Mouse (Mus musculus) neural tube, embryonic 13.5 days (tissue): ENCODE results near the gene Cd59b. TPM values are rescaled to one million over a fixed set of nuclear protein-coding genes. Genes with fewer than 3 reads are reported as not detected.
"Not testable (repeated sequence)": the region's sequence is repeated elsewhere in the genome, so short reads cannot be mapped to it uniquely, and the experiment has no call there.

Source experiments
- ATAC-seq: fragments of 200-750 bp; cut with Nextera tagmentation; 2 replicates; pipeline ENCODE4 v1.8.0; 2017; ENCODE audit warnings: low read depth, mild to moderate bottlenecking, moderate TSS enrichment, moderate library complexity
- H3K27ac ChIP-seq: fragments of 300-500 bp; sonication (generic); replicated peaks from 2 replicates; pipeline ENCODE4 v1.5.1; 2015; ENCODE audit warnings: moderate library complexity, mild to moderate bottlenecking, inconsistent platforms
- H3K27me3 ChIP-seq: fragments of 300-500 bp; sonication (generic); 2 replicates; pipeline ENCODE4 v1.6.1; 2015; ENCODE audit warnings: mild to moderate bottlenecking, inconsistent platforms
- H3K36me3 ChIP-seq: fragments of 300-500 bp; sonication (generic); 2 replicates; pipeline ENCODE4 v1.6.1; 2015; ENCODE audit warnings: mild to moderate bottlenecking, inconsistent platforms
- H3K4me1 ChIP-seq: fragments of 300-500 bp; sonication (generic); replicated peaks from 2 replicates; pipeline ENCODE4 v1.6.1; 2015; ENCODE audit warnings: inconsistent platforms
- H3K4me2 ChIP-seq: fragments of 300-500 bp; sonication (generic); 2 replicates; pipeline ENCODE4 v1.6.1; 2015; ENCODE audit warnings: inconsistent platforms, mild to moderate bottlenecking, moderate library complexity
- H3K4me3 ChIP-seq: fragments of 300-500 bp; sonication (generic); 2 replicates; pipeline ENCODE4 v1.5.1; 2015; ENCODE audit warnings: mild to moderate bottlenecking, inconsistent platforms
- H3K9ac ChIP-seq: fragments of 300-500 bp; sonication (generic); 2 replicates; pipeline ENCODE4 v1.6.1; 2015; ENCODE audit warnings: moderate library complexity, mild to moderate bottlenecking, inconsistent platforms
- H3K9me3 ChIP-seq: fragments of 300-500 bp; sonication (generic); 2 replicates; pipeline ENCODE4 v1.6.1; 2016; ENCODE audit warnings: inconsistent platforms
- WGBS: fragments of 180-500 bp; shearing (Covaris S2); methylation state at CpG from one replicate; pipeline ENCODE4 v1.1.7; 2015; 5-methylcytosine and 5-hydroxymethylcytosine counted together
- polyA plus RNA-seq: library from polyadenylated mRNA; unstranded; fragments of >200 nt; fragmentation: Nextera tagmentation; extraction: Ambion mirVana; gene quantifications from 2 replicates; pipeline ENCODE4 v1.2.1, GENCODE M21; 2015

Gene Cd59b
- polyA plus RNA-seq, 1 experiment from 2014 or later = 2.4 TPM

- not testable (repeated sequence) for H3K36me3 ChIP-seq, H3K4me2 ChIP-seq, H3K9ac ChIP-seq, H3K4me3 ChIP-seq, H3K27me3 ChIP-seq, H3K9me3 ChIP-seq, H3K27ac ChIP-seq, H3K4me1 ChIP-seq, ATAC-seq
- 76% methylated on average over 5 of the region's 5 CpGs for WGBS
Observed at GRCm38 (mm10) chr2:104078285-104078684, 8.6 kb downstream of the Cd59b start.

- not testable (repeated sequence) for ATAC-seq, H3K9me3 ChIP-seq, H3K4me1 ChIP-seq, H3K27ac ChIP-seq, H3K4me2 ChIP-seq, H3K4me3 ChIP-seq, H3K27me3 ChIP-seq, H3K9ac ChIP-seq, H3K36me3 ChIP-seq
- WGBS = no CpG with 5 or more reads among the region's 1 CpGs
Observed at GRCm38 (mm10) chr2:104081436-104082050, 11.9 kb downstream of the Cd59b start.

- Histone ChIP-seq H3K4me3 (no peak overlapping the region), H3K27me3 (no peaks in the 10 kb centered on the region), H3K4me2 (no peak overlapping the region), H3K9me3 (no peaks in the 10 kb centered on the region), H3K36me3 (no peaks in the 10 kb centered on the region), H3K9ac (no peak overlapping the region), H3K27ac (no peak overlapping the region), H3K4me1 (no peaks in the 10 kb centered on the region)
- ATAC-seq = no peak
Observed at GRCm38 (mm10) chr2:104082474-104082873, 12.8 kb downstream of the Cd59b start.

- H3K36me3 ChIP-seq, H3K27ac ChIP-seq, ATAC-seq, H3K9me3 ChIP-seq, H3K4me1 ChIP-seq, H3K27me3 ChIP-seq, H3K4me2 ChIP-seq, H3K9ac ChIP-seq, H3K4me3 ChIP-seq: not testable (repeated sequence)
Observed at GRCm38 (mm10) chr2:104084027-104084426, 14.4 kb downstream of the Cd59b start.

- H3K4me3 ChIP-seq = not testable (repeated sequence)
Observed at GRCm38 (mm10) chr2:104087562-104087961, 17.9 kb downstream of the Cd59b start.

GRCm38 (mm10) chr2:104093305-104093704, 23.7 kb downstream of the Cd59b start:
- no peak for ATAC-seq
- H3K27ac ChIP-seq = no peak overlapping the region
- 72% methylated on average over 2 of the region's 2 CpGs for WGBS
- H3K4me1 ChIP-seq = peaks cover 10% of the 10 kb centered on the region
- H3K4me2 ChIP-seq = no peak overlapping the region
- no peak overlapping the region for H3K9ac ChIP-seq
- H3K4me3 ChIP-seq = no peak overlapping the region
- no peaks in the 10 kb centered on the region for H3K9me3 ChIP-seq
- no peaks in the 10 kb centered on the region for H3K27me3 ChIP-seq
- H3K36me3 ChIP-seq = no peaks in the 10 kb centered on the region

More at GRCm38 (mm10) chr2:104087562-104087961, 17.9 kb downstream of the Cd59b start:
- not testable (repeated sequence) for H3K36me3 ChIP-seq, H3K9me3 ChIP-seq, H3K4me1 ChIP-seq, H3K27me3 ChIP-seq, H3K27ac ChIP-seq, H3K9ac ChIP-seq, ATAC-seq, H3K4me2 ChIP-seq
- WGBS = 100% methylated on average over 1 of the region's 1 CpGs

GRCm38 (mm10) chr2:104095741-104096213, 26.1 kb downstream of the Cd59b start, which contains the start of gene Cd59a:
Gene Cd59a (plus strand): TSS chr2:104095801.
- H3K4me1 ChIP-seq = peaks cover 10% of the 10 kb centered on the region
- no peaks in the 10 kb centered on the region for H3K36me3 ChIP-seq
- WGBS = 3% methylated on average over 15 of the region's 15 CpGs
- H3K4me2 ChIP-seq = peak within 1 kb of the TSS; percentile 63
- peak within 1 kb of the TSS; percentile 67 for H3K27ac ChIP-seq
- H3K9ac ChIP-seq = peak within 1 kb of the TSS; percentile 67
- no peaks in the 10 kb centered on the region for H3K27me3 ChIP-seq
- ATAC-seq = peak; percentile 92
- H3K4me3 ChIP-seq = peak within 1 kb of the TSS; percentile 43
- no peaks in the 10 kb centered on the region for H3K9me3 ChIP-seq

GRCm38 (mm10) chr2:104096256-104096655, 26.6 kb downstream of the Cd59b start:
- Histone ChIP-seq H3K27me3 (no peaks in the 10 kb centered on the region), H3K4me3 (peak overlapping the region; percentile 43), H3K4me2 (peak overlapping the region; percentile 63), H3K27ac (peak overlapping the region; percentile 67), H3K36me3 (no peaks in the 10 kb centered on the region), H3K4me1 (peaks cover 10% of the 10 kb centered on the region), H3K9me3 (no peaks in the 10 kb centered on the region), H3K9ac (peak overlapping the region; percentile 67)
- no peak for ATAC-seq
- 37% methylated on average over 10 of the region's 10 CpGs for WGBS

- H3K4me1 ChIP-seq = peaks cover 10% of the 10 kb centered on the region
- H3K9me3 ChIP-seq, H3K27me3 ChIP-seq, H3K36me3 ChIP-seq, ATAC-seq, H3K27ac ChIP-seq, H3K4me3 ChIP-seq, H3K9ac ChIP-seq: not testable (repeated sequence)
- 78% methylated on average over 1 of the region's 1 CpGs for WGBS
- peak overlapping the region; percentile 63; the same call in 1 of the 2 replicates for H3K4me2 ChIP-seq
Observed at GRCm38 (mm10) chr2:104096796-104097195, 27.1 kb downstream of the Cd59b start.

- 96% methylated on average over 4 of the region's 4 CpGs for WGBS
- not testable (repeated sequence) for H3K9ac ChIP-seq, H3K27me3 ChIP-seq, H3K4me3 ChIP-seq, H3K4me2 ChIP-seq, H3K27ac ChIP-seq, ATAC-seq, H3K9me3 ChIP-seq, H3K36me3 ChIP-seq
- peaks cover 10% of the 10 kb centered on the region for H3K4me1 ChIP-seq
Observed at GRCm38 (mm10) chr2:104097396-104097795, 27.7 kb downstream of the Cd59b start.

- WGBS = 31% methylated on average over 3 of the region's 3 CpGs
- ATAC-seq = no peak
Observed at GRCm38 (mm10) chr2:104098529-104099230, 29.0 kb downstream of the Cd59b start.

GRCm38 (mm10) chr2:104099231-104099585, 29.6 kb downstream of the Cd59b start:
- peaks cover 10% of the 10 kb centered on the region for H3K4me1 ChIP-seq
- H3K9me3 ChIP-seq = no peaks in the 10 kb centered on the region
- 96% methylated on average over 2 of the region's 2 CpGs for WGBS
- no peak for ATAC-seq
- H3K36me3 ChIP-seq = no peaks in the 10 kb centered on the region
- H3K4me3 ChIP-seq = no peak overlapping the region
- no peak overlapping the region for H3K27ac ChIP-seq
- no peak overlapping the region for H3K9ac ChIP-seq
- no peaks in the 10 kb centered on the region for H3K27me3 ChIP-seq
- H3K4me2 ChIP-seq = no peak overlapping the region

More at GRCm38 (mm10) chr2:104098529-104099230, 29.0 kb downstream of the Cd59b start:
- Histone ChIP-seq H3K36me3 (no peaks in the 10 kb centered on the region), H3K4me1 (peaks cover 10% of the 10 kb centered on the region), H3K27ac (no peak overlapping the region), H3K4me3 (no peak overlapping the region), H3K4me2 (no peak overlapping the region), H3K9me3 (no peaks in the 10 kb centered on the region), H3K27me3 (no peaks in the 10 kb centered on the region), H3K9ac (no peak overlapping the region)
